Comparison of ENCODE assay signal across 14 mouse cellular contexts in genomic region chr6:88753578-88753977, GRCm38 (mm10). TPM values are rescaled to one million over a fixed set of nuclear protein-coding genes. Genes with fewer than 3 reads are reported as not detected.
DNase-seq lines count a peak whose midpoint lies in the region; ATAC-seq lines count a peak whose summit lies in the region.
"Had no signal": no experiment of that assay in that cellular context is flagged by ENCODE, and none has a peak within 500 bp of the region (broad histone marks: within the 10 kb centered on the region; RNA-seq: fewer than 3 reads in every experiment).

No protein-coding gene starts in this region.

- H3K9ac ChIP-seq in heart, embryonic 13.5 days: no peak overlapping the region
- H3K9ac ChIP-seq in liver, embryonic 15.5 days: no peak overlapping the region
- H3K9ac ChIP-seq in embryonic facial prominence, embryonic 13.5 days: no peak overlapping the region
- H3K9ac ChIP-seq in hindbrain, embryonic 16.5 days (ENCODE audit: low read depth, low read length): no peak overlapping the region

- no peak for DNase-seq in heart, adult 18-20 months
- no peak for DNase-seq in liver
- DNase-seq in c-Kit-positive CD71-positive TER-119-positive erythroid progenitor cells, embryonic 14.5 days (ENCODE audit: low spot score): no peak
- DNase-seq: adrenal gland, postnatal 10 days; cerebellum, adult 11-12 months; gastrocnemius, postnatal 14 days; lung, postnatal 10 days; thymus, postnatal 14 days had no signal

- H3K36me3 ChIP-seq in heart, embryonic 13.5 days: no peaks in the 10 kb centered on the region
- H3K36me3 ChIP-seq in liver, embryonic 15.5 days (replicated peaks): peaks cover 43% of the 10 kb centered on the region
- no peaks in the 10 kb centered on the region for H3K36me3 ChIP-seq in embryonic facial prominence, embryonic 13.5 days
- H3K36me3 ChIP-seq in hindbrain, embryonic 16.5 days (ENCODE audit: control insufficient read depth, insufficient read depth, low read length): no peaks in the 10 kb centered on the region
- H3K36me3 ChIP-seq: limb, embryonic 10.5 days had no signal

- H3K27ac ChIP-seq in heart, embryonic 13.5 days (replicated peaks): peak overlapping the region; percentile 71
- 0 out of 2 replicates have a peak overlapping the region, but pooled peaks have one; percentile 25 for H3K27ac ChIP-seq in liver, embryonic 15.5 days (replicated peaks)
- peak overlapping the region; percentile 68 for H3K27ac ChIP-seq in embryonic facial prominence, embryonic 13.5 days
- H3K27ac ChIP-seq in hindbrain, embryonic 16.5 days (ENCODE audit: low read depth, low read length): peak overlapping the region; percentile 21; the same call in 1 of the 2 replicates

- no peak overlapping the region for H3K4me3 ChIP-seq in heart, embryonic 13.5 days
- H3K4me3 ChIP-seq in liver, embryonic 15.5 days (replicated peaks): no peak overlapping the region
- no peak overlapping the region for H3K4me3 ChIP-seq in embryonic facial prominence, embryonic 13.5 days
- H3K4me3 ChIP-seq in hindbrain, embryonic 16.5 days (ENCODE audit: low read length): no peak overlapping the region
- H3K4me3 ChIP-seq: limb, embryonic 10.5 days had no signal

- 50% methylated on average over 6 of the region's 6 CpGs for WGBS in heart, embryonic 13.5 days
- 76% methylated on average over 6 of the region's 6 CpGs for WGBS in liver, embryonic 15.5 days (ENCODE audit: insufficient replicate concordance)
- 46% methylated on average over 6 of the region's 6 CpGs for WGBS in embryonic facial prominence, embryonic 13.5 days
- 65% methylated on average over 6 of the region's 6 CpGs for WGBS in hindbrain, embryonic 16.5 days

- ATAC-seq in heart, embryonic 13.5 days (ENCODE audit: extremely low read depth, insufficient number of reproducible peaks, low FRiP score, low TSS enrichment): no peak
- no peak for ATAC-seq in liver, embryonic 15.5 days (ENCODE audit: insufficient read depth)
- no peak for ATAC-seq in embryonic facial prominence, embryonic 13.5 days (ENCODE audit: insufficient number of reproducible peaks, insufficient read depth, low FRiP score, low TSS enrichment, low read depth)
- no peak for ATAC-seq in hindbrain, embryonic 16.5 days
- ATAC-seq in megakaryocyte-erythroid progenitor cell, adult 5-6 weeks (replicated peaks; ENCODE audit: low FRiP score, low TSS enrichment, poor library complexity, severe bottlenecking): no peak

- H3K4me2 ChIP-seq in heart, embryonic 13.5 days: no peak overlapping the region
- H3K4me2 ChIP-seq in liver, embryonic 15.5 days: no peak overlapping the region
- H3K4me2 ChIP-seq in embryonic facial prominence, embryonic 13.5 days: no peak overlapping the region
- no peak overlapping the region for H3K4me2 ChIP-seq in hindbrain, embryonic 16.5 days (ENCODE audit: low read length)

- peaks cover 30% of the 10 kb centered on the region for H3K4me1 ChIP-seq in heart, embryonic 13.5 days
- H3K4me1 ChIP-seq in liver, embryonic 15.5 days (replicated peaks): peaks cover 95% of the 10 kb centered on the region
- peaks cover 28% of the 10 kb centered on the region for H3K4me1 ChIP-seq in embryonic facial prominence, embryonic 13.5 days
- peaks cover 10% of the 10 kb centered on the region for H3K4me1 ChIP-seq in hindbrain, embryonic 16.5 days (ENCODE audit: control insufficient read depth, insufficient read depth, low read depth, low read length)

- H3K27me3 ChIP-seq in heart, embryonic 13.5 days (replicated peaks): no peaks in the 10 kb centered on the region; the same call in 1 of the 2 replicates
- no peaks in the 10 kb centered on the region for H3K27me3 ChIP-seq in liver, embryonic 15.5 days
- no peaks in the 10 kb centered on the region for H3K27me3 ChIP-seq in embryonic facial prominence, embryonic 13.5 days
- H3K27me3 ChIP-seq in hindbrain, embryonic 16.5 days (replicated peaks; ENCODE audit: control insufficient read depth, insufficient read depth, low read length): no peaks in the 10 kb centered on the region

- no peaks in the 10 kb centered on the region for H3K9me3 ChIP-seq in heart, embryonic 13.5 days
- H3K9me3 ChIP-seq in liver, embryonic 15.5 days (replicated peaks): no peaks in the 10 kb centered on the region
- H3K9me3 ChIP-seq in embryonic facial prominence, embryonic 13.5 days: no peaks in the 10 kb centered on the region
- no peaks in the 10 kb centered on the region for H3K9me3 ChIP-seq in hindbrain, embryonic 16.5 days (ENCODE audit: control insufficient read depth, low read length)
- H3K9me3 ChIP-seq: limb, embryonic 10.5 days had no signal

RNA-seq across cellular contexts. Expression of gene Mgll, which starts 29.4 kb away (rescaled TPM):
- 13.8 and 19.6 TPM in 2 replicates for polyA plus RNA-seq in heart, embryonic 13.5 days (2015; fragmentation: Nextera tagmentation; extraction: Ambion mirVana)
- 10 to 100 TPM; 92.7 to 96.6 TPM for total RNA-seq in heart, adult 18-20 months (2021)
- polyA plus RNA-seq in liver, embryonic 15.5 days (2015; fragmentation: Nextera tagmentation; extraction: Ambion mirVana): 69.7 and 71.6 TPM in 2 replicates
- polyA plus RNA-seq in embryonic facial prominence, embryonic 13.5 days (2015; fragmentation: Nextera tagmentation; extraction: Ambion mirVana): 19.1 and 19.7 TPM in 2 replicates
- polyA plus RNA-seq in hindbrain, embryonic 16.5 days (2015; fragmentation: Nextera tagmentation; extraction: Ambion mirVana): 79.1 and 96.8 TPM in 2 replicates
- total RNA-seq in megakaryocyte-erythroid progenitor cell, adult 5-6 weeks (2014; fragmentation: Nextera tagmentation): 17.9 and 19.1 TPM in 2 replicates
- total RNA-seq in megakaryocyte-erythroid progenitor cell, adult 5-6 weeks (2017): 8.9 and 9.3 TPM in 2 replicates

Comparison
In these comparisons a context has a peak if more than half of its experiments do, and no peak if none do; other contexts are left out.
1. H3K27ac ChIP-seq: peak in every context shown above with its lines; median percentile 71 in heart, embryonic 13.5 days; 68 in embryonic facial prominence, embryonic 13.5 days; 25 in liver, embryonic 15.5 days; 21 in hindbrain, embryonic 16.5 days.